Mouse (Mus musculus): ENCODE data around the gene Cox5a.

Cox5a gene

GRCm38 (mm10) chr9:57521056-57521911 lies at the start of gene Cox5a:
Cox5a (plus strand) TSS chr9:57521274.
- DNase-seq, result peak; percentile 98

- DNase-seq, result peak; percentile 92 to 96
These were observed 35.3 kb upstream of the Cox5a start for GRCm38 (mm10) chr9:57485774-57486173.

- DNase-seq, result no peak
These were observed 33.3 kb upstream of the Cox5a start for GRCm38 (mm10) chr9:57487807-57488206.

GRCm38 (mm10) chr9:57493532-57493931 lies 27.5 kb upstream of the Cox5a start:
- DNase-seq, result no peak

- DNase-seq, result no peak
These were observed 26.1 kb upstream of the Cox5a start for GRCm38 (mm10) chr9:57494970-57495369.

GRCm38 (mm10) chr9:57497236-57497635 lies 23.8 kb upstream of the Cox5a start:
- DNase-seq, result no peak

GRCm38 (mm10) chr9:57498536-57498935 lies 22.5 kb upstream of the Cox5a start:
- DNase-seq, result no peak

- DNase-seq, result no peak
These were observed 19.6 kb upstream of the Cox5a start for GRCm38 (mm10) chr9:57501452-57501851.

GRCm38 (mm10) chr9:57501861-57502260 lies 19.2 kb upstream of the Cox5a start:
- peak; percentile 48 to 56 for DNase-seq

- no peak for DNase-seq
These were observed 18.0 kb upstream of the Cox5a start for GRCm38 (mm10) chr9:57502911-57503621.

- peak in 1 of 2 experiments; percentile 58 for DNase-seq
These were observed 17.3 kb upstream of the Cox5a start, which contains the start of gene Rpp25 for GRCm38 (mm10) chr9:57503622-57504380. Rpp25 (plus strand) TSS chr9:57504026.

- peak; percentile 79 to 80 for DNase-seq
These were observed 16.7 kb upstream of the Cox5a start for GRCm38 (mm10) chr9:57504381-57504700.

- no peak for DNase-seq
These were observed 16.2 kb upstream of the Cox5a start for GRCm38 (mm10) chr9:57504891-57505290.

- DNase-seq, result peak in 1 of 2 experiments; percentile 29
These were observed 15.4 kb upstream of the Cox5a start for GRCm38 (mm10) chr9:57505700-57506099.

GRCm38 (mm10) chr9:57510577-57510976 lies 10.5 kb upstream of the Cox5a start:
- no peak for DNase-seq

- DNase-seq, result peak; percentile 84 to 90
These were observed 4.0 kb upstream of the Cox5a start for GRCm38 (mm10) chr9:57517113-57517512.

GRCm38 (mm10) chr9:57520375-57521055 lies 559 bp upstream of the Cox5a start:
- no peak for DNase-seq

- no peak for DNase-seq
These were observed 1.2 kb downstream of the Cox5a start for GRCm38 (mm10) chr9:57522114-57522860.

GRCm38 (mm10) chr9:57522861-57523246 lies 1.8 kb downstream of the Cox5a start:
- no peak for DNase-seq

GRCm38 (mm10) chr9:57523754-57524153 lies 2.7 kb downstream of the Cox5a start:
- peak in 1 of 2 experiments; percentile 83 for DNase-seq

GRCm38 (mm10) chr9:57524439-57524838 lies 3.4 kb downstream of the Cox5a start:
- no peak for DNase-seq

GRCm38 (mm10) chr9:57525516-57525915 lies 4.4 kb downstream of the Cox5a start:
- DNase-seq, result no peak
